Mouse (Mus musculus) bone marrow, adult 2 months (tissue): ENCODE data around the gene Itgb3bp.

Source experiments
- CTCF ChIP-seq: fragments of 200-500 bp; IDR thresholded peaks from 2 replicates; pipeline ENCODE4 v1.5.1; 2011; ENCODE audit warnings: low read length, control low read depth; ENCODE audit not compliant: control insufficient read depth, insufficient read depth
- POLR2A ChIP-seq: fragments of 200-500 bp; IDR thresholded peaks from 2 replicates; pipeline ENCODE4 v1.6.1; 2011; ENCODE audit warnings: low read depth, mild to moderate bottlenecking, control low read depth, low read length, borderline replicate concordance; ENCODE audit not compliant: control insufficient read depth

DNA sequence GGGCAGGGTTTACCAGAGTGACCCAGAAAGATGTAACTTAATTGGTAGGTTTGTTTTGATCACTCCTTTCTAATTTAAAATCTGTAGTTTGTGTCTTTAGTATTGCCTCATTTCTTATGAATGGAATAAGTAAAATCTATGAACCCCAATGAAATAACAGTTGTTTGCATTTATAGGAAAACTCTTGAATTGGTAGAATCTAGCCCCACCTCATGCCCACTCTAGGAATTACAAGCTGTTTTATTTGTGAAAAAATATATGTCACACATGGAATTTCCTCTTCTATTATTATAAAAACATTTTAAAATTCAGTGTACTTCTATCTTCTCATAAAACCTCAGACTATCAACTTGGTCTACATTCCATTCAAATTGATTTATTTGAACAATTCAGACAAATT, 47.7 kb downstream of the Itgb3bp start:
- no peak for TF ChIP-seq CTCF
- TF ChIP-seq POLR2A, result no peak
